Mouse (Mus musculus) skeletal muscle tissue, adult 2 months (tissue): ENCODE data around the gene Hoga1.

Experiments
- DNase-seq: peaks from one replicate; pipeline ENCODE4 v3.0.0-alpha.2; 2012; ENCODE audit warnings: low read depth, low spot score

The Hoga1 gene

DNA sequence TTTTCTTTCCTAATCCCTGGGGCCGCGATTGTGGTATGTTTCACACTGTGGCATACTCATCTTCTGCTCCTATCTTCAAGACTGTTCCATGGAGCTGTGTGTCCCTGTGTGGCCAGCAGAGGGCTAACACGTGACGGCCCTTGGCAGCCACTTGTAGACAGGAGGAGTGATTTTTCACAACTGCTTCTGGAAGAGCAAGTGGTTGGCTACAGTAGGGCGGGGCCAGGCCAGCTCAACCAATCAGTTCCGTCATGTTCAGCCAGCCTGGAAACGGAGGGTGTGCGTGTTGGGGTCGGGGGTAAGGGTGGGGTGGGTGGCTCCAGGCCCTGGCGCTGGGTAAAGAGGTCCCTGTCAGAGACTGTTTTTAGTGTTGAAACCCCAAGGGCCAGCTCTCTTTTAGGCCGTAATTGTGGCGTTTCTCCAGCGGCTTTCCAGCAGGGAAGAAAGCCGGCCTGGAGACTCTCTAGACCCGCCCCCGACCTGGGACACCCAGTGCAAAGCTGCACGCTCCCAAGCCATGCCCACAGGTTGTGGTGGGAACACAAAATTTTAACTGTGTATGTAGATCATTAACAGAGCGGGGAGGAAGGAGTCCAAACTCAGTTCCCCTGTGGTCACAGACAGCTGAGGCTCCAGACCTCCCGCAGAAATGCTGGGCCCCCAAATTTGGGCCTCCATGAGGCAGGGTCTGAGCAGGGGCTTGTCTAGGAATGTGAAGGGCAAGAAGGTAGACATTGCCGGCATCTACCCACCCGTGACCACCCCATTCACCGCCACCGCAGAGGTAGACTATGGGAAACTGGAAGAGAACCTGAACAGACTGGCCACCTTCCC lies at the start of gene Hoga1:
TSS of gene Hoga1 (plus strand) at position 342 of the 834 bp plus-strand sequence.
- DNase-seq: peak; percentile 92

DNA sequence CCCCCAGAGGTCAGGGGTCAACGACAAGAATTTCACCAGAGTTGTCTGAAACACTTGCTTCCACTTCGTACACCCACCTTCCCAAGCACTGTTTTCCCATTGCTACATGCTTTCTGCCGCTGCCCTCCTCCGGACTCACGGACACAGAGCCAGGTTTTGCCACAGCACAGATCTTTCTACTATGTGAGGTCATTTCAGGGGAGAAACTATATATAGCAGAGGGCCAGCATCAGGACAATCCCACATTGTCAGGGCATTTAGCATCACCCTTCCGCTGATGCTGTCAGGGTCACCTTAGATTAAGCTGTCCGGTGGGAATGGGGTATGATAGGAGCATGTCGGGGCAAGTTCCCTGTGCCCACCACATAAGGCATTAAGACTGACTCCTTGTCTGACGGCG lies 48.3 kb upstream of the Hoga1 start:
- DNase-seq: no peak

DNA sequence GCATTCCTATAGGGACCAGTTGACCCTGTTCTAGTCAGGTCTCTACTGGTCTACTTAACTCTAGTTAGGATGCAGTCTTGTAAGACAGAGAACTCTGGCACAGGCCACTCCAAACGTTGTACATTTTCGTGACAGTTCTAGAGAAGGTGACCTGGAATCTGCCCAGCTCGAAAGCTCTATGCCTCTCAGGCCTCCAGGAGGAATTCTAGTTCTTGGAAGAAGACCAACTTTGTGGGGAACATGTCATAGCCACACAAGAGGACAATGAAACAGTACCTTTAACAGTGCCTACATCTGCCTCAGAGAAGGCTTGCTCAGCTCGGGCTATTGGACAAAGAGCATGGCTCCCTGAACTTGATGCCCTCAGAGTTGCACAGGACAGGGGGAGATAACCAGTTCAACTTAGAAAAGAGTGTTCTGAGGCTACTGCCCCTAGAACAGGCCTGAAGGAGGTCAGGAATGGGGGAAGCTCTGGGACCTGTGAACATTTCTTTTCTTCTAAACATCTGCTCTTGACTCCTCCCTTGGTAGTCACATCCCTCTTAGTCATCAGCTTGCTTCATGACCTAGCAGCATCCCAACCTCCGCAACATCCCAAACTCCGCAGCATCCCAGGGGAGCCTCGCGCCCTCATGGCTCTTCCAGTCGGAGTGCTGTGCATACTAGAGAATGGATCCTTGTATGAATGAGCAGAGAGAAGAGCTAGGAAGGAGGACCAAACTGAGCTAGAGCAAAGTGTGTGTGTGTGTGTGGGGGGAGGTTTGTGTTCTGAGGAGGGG lies 46.5 kb upstream of the Hoga1 start:
- no peak for DNase-seq

GRCm38 (mm10) chr19:41999688-42000283 lies 45.6 kb upstream of the Hoga1 start:
- no peak for DNase-seq

DNA sequence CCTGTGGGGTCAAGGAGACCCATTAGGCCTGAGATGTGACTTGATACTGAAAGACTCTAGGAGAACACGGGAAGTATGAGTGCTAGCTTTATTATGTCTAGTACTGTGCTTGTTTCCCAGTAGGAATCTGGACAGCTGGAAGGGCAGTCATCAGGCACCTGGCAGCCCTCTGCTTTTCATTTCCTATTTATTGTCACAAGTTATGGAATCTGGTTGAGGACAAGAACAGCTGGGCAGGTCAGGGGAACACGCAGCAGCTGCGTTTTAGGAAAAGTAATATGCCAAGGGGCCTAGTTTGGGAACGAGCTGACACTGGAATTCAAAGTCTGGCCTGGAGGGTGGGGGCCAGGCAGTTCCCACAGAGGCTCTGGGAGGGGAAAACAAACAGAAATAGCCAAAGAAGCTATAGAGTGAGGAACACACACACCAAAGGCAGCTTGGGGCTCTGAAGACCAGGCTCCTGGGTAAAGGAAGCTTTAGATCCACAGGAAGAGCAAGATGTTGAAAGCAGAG lies 44.9 kb upstream of the Hoga1 start:
- no peak for DNase-seq

- no peak for DNase-seq
Measured at GRCm38 (mm10) chr19:42001253-42001980, 44.0 kb upstream of the Hoga1 start.

DNA sequence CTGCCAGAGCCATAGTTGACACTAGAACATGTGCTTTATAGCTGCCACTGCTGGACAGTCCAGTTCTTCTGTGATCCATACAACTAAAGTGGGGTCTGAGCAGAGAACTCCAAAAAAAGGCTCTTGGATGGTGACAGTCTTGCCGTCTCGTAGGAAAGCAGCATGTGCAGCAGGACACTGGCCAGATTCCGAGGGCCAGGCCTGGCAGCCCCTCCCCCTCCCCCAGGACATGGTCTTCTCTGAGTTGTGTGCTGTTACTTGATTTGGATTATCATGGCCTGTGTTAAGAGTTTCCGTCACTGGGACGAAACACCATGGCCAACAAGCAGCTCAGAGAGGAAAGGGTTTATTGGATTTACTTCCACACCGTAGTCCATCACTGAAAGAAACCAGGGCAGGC lies 41.2 kb upstream of the Hoga1 start:
- DNase-seq: no peak

GRCm38 (mm10) chr19:42005616-42006015 lies 39.8 kb upstream of the Hoga1 start:
- DNase-seq: no peak

GRCm38 (mm10) chr19:42006568-42006967 lies 38.8 kb upstream of the Hoga1 start:
- no peak for DNase-seq

GRCm38 (mm10) chr19:42008586-42008985 lies 36.8 kb upstream of the Hoga1 start:
- no peak for DNase-seq

GRCm38 (mm10) chr19:42009067-42009466 lies 36.3 kb upstream of the Hoga1 start:
- no peak for DNase-seq

GRCm38 (mm10) chr19:42010436-42010835 lies 35.0 kb upstream of the Hoga1 start:
- no peak for DNase-seq

DNA sequence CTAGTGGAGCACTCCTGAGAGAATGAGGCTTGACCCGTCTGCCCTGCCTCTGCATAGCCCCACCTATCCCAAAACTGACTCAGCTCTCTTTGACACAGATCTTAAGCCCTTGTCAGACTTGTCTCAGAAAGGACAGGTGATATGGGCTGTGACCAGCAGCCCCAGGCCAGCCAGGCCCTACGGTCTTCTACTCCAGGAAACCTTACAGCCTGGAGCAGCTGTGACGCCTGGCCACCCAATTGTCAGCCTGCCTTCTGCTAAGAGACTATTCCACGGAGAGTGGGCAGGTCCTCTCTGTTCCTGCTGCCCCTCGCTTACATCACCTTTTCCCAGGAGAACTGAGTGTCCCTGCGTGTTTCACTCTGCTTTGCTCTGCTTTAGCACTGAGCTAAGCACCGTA lies 34.3 kb upstream of the Hoga1 start:
- no peak for DNase-seq

DNA sequence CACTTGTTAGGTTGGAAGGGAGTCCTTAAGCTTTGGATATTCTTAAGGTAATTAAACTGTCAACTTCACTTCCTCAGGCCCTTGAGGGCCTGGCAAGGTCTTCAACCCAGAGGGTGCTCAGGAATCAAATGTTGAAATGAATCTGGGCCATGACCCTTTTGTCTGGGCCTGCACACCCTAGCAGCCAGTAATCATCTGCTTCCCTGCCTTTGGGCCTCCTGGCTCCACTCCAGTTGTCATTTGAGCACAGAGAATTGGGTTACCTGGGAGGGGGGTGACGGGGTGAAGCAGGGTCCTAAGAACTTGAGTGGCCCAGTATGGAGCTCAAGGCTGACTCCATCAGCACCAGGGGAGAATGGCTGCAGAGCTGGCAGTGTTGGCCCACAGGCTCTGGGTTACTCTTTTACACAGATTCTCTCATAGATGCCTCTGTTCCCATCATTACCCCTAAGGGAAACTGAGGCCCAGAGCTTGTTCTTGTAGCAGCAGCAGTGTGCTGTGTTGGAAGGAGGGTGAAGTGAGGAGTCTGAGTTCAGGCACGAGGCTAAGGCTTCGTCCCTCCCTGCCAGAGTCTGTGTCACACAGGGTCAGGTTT lies 31.1 kb upstream of the Hoga1 start:
- DNase-seq: peak; percentile 71

- DNase-seq: no peak
Measured at GRCm38 (mm10) chr19:42015001-42015400, 30.4 kb upstream of the Hoga1 start.

DNA sequence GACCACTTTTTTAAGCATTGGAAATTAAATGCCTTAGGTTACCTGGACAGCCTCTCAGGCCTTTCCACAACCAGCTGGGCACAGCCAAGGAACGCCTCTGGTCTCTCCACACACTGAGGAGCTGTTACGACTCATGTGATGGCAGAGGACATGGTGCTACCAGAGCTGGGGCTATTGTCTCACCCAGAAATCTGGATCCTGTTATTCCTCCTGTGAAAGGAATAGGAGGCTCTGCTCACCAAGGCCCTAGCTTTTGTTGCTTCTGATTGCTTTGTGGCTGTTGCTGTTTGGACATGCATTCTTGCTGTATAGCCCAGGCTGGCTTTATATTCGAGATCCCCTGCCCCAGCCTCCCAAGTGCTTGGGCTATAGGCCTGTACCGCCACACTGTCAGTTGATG lies 29.2 kb upstream of the Hoga1 start:
- DNase-seq: no peak

- DNase-seq: peak; percentile 46
Measured at GRCm38 (mm10) chr19:42016840-42017239, 28.6 kb upstream of the Hoga1 start.

GRCm38 (mm10) chr19:42017399-42018247 lies 27.8 kb upstream of the Hoga1 start:
- peak; percentile 78 for DNase-seq

GRCm38 (mm10) chr19:42019011-42019522 lies 26.3 kb upstream of the Hoga1 start:
- no peak for DNase-seq
